Mouse (Mus musculus) heart, adult 2 months (tissue): ENCODE results near the gene Myo19. TPM values are rescaled to one million over a fixed set of nuclear protein-coding genes. Genes with fewer than 3 reads are reported as not detected.
"Not testable (repeated sequence)": the region's sequence is repeated elsewhere in the genome, so short reads cannot be mapped to it uniquely, and the experiment has no call there.

ENCODE experiments used
- DNase-seq, 2 experiments: peaks; one replicate each; pipeline ENCODE4 v3.0.0; 2021
- H3K27ac ChIP-seq: fragments of 200-600 bp; 2 replicates; pipeline ENCODE4 v1.8.1; 2022
- H3K27me3 ChIP-seq: fragments of 200-500 bp; 2 replicates; pipeline ENCODE4 v1.6.1; 2012; ENCODE audit warnings: mild to moderate bottlenecking, low read length, inconsistent platforms, mixed read lengths; ENCODE audit not compliant: control insufficient read depth, insufficient read depth
- H3K36me3 ChIP-seq: fragments of 200-500 bp; 2 replicates; pipeline ENCODE4 v1.6.1; 2012; ENCODE audit warnings: low read length, inconsistent platforms; ENCODE audit not compliant: control insufficient read depth, insufficient read depth
- H3K4me1 ChIP-seq: fragments of 200-500 bp; 2 replicates; pipeline ENCODE4 v1.6.1; 2011; ENCODE audit warnings: low read length; ENCODE audit not compliant: control insufficient read depth, insufficient read depth
- H3K4me3 ChIP-seq: fragments of 200-600 bp; 2 replicates; pipeline ENCODE4 v1.8.1; 2022
- H3K79me2 ChIP-seq: fragments of 200-500 bp; replicated peaks from 2 replicates; pipeline ENCODE4 v1.6.1; 2012; ENCODE audit warnings: mild to moderate bottlenecking, inconsistent platforms, low read length, moderate library complexity, mixed read lengths; ENCODE audit not compliant: control insufficient read depth, insufficient read depth
- H3K9ac ChIP-seq: fragments of 200-500 bp; 2 replicates; pipeline ENCODE4 v1.6.1; 2012; ENCODE audit warnings: low read depth, mild to moderate bottlenecking, control low read depth, inconsistent platforms, low read length, mixed read lengths
- CTCF ChIP-seq: fragments of 200-600 bp; IDR thresholded peaks from 2 replicates; pipeline ENCODE4 v1.8.1; 2022; ENCODE audit warnings: antibody characterized with exemption, mild to moderate bottlenecking, moderate library complexity
- EP300 ChIP-seq: fragments of 200-500 bp; IDR thresholded peaks from 2 replicates; pipeline ENCODE4 v1.6.1; 2011; ENCODE audit warnings: low read depth, low read length, control low read depth; ENCODE audit not compliant: insufficient read depth
- POLR2A ChIP-seq: fragments of 200-500 bp; IDR thresholded peaks from 2 replicates; pipeline ENCODE4 v1.6.1; 2011; ENCODE audit warnings: mild to moderate bottlenecking, low read depth, low read length, control low read depth; ENCODE audit not compliant: insufficient read depth
- WGBS: fragments of 180-500 bp; shearing (Covaris S2); methylation state at CpG from one replicate; pipeline ENCODE4 v1.1.7; 2018; 5-methylcytosine and 5-hydroxymethylcytosine counted together
- intact Hi-C: fragments of 180-260 bp; cut with DNase I; formaldehyde crosslinking; loops from one replicate; pipeline ENCODE4 v1.15.1; 2025
- polyA plus RNA-seq: library from polyadenylated mRNA; depleted of rRNA; stranded (reverse); fragments of >200 nt; gene quantifications from 2 replicates; pipeline ENCODE4 v1.2.3, GENCODE M21; 2012
- total RNA-seq, 2 experiments: library from RNA; stranded (reverse); gene quantifications; 2 replicates each; pipeline ENCODE4 v1.2.3; 2021

The Myo19 gene
- total and polyA plus RNA-seq, 3 experiments: 5.7 to 7.5 (median 5.9) TPM

- peaks cover 5% of the 10 kb centered on the region for H3K4me1 ChIP-seq
- H3K36me3 ChIP-seq: peaks cover 19% of the 10 kb centered on the region
- no peaks in the 10 kb centered on the region for H3K27me3 ChIP-seq
- H3K27ac ChIP-seq: peak overlapping the region; percentile 100
- DNase-seq: no peak
- intact Hi-C loops: loop anchor here (1.0 to 5.0 kb wide), 2 partner anchors 9 to 359 kb away; partner anchors contain the start of genes Aatf, Myo19 and Pigw
- H3K9ac ChIP-seq: peak overlapping the region; percentile 93
- peak overlapping the region; percentile 71 for H3K4me3 ChIP-seq
- no peak for TF ChIP-seq POLR2A
- TF ChIP-seq EP300: no peak
- no peak for TF ChIP-seq CTCF
- WGBS: under 1% methylated on average over 10 of the region's 10 CpGs
- H3K79me2 ChIP-seq: peaks cover 1% of the 10 kb centered on the region; the same call in 1 of the 2 replicates
These were observed 8.9 kb upstream of the Myo19 start for GRCm38 (mm10) chr11:84871046-84871445.

GRCm38 (mm10) chr11:84871548-84872069 lies 8.3 kb upstream of the Myo19 start:
- Histone ChIP-seq H3K4me1 (peaks cover 3% of the 10 kb centered on the region), H3K4me3 (peak overlapping the region; percentile 71), H3K9ac (peak overlapping the region; percentile 93), H3K27ac (peak overlapping the region; percentile 100), H3K27me3 (no peaks in the 10 kb centered on the region), H3K79me2 (peaks cover 1% of the 10 kb centered on the region; the same call in 1 of the 2 replicates), H3K36me3 (peaks cover 19% of the 10 kb centered on the region)
- no peak for DNase-seq
- no peak for TF ChIP-seq POLR2A
- no peak for TF ChIP-seq CTCF
- TF ChIP-seq EP300: no peak
- intact Hi-C loops: loop anchor here (1.0 to 5.0 kb wide), 2 partner anchors 9 to 359 kb away; partner anchors contain the start of genes Aatf, Myo19 and Pigw
- 54% methylated on average over 4 of the region's 4 CpGs for WGBS

GRCm38 (mm10) chr11:84873042-84873833 lies 6.7 kb upstream of the Myo19 start:
- no peak overlapping the region for H3K4me3 ChIP-seq
- H3K9ac ChIP-seq: no peak overlapping the region
- H3K27ac ChIP-seq: no peak overlapping the region
- H3K36me3 ChIP-seq: peaks cover 9% of the 10 kb centered on the region
- intact Hi-C loops: loop anchor here (5.0 kb wide), 1 partner anchor 361 kb away; the partner anchor contains the start of gene Aatf
- no peaks in the 10 kb centered on the region for H3K79me2 ChIP-seq
- TF ChIP-seq CTCF (peak; percentile 25; the same call in 1 of the 2 replicates), EP300 (no peak), POLR2A (no peak)
- 91% methylated on average over 1 of the region's 1 CpGs for WGBS
- no peak for DNase-seq
- no peaks in the 10 kb centered on the region for H3K27me3 ChIP-seq
- no peaks in the 10 kb centered on the region; the same call in 1 of the 2 replicates for H3K4me1 ChIP-seq

- intact Hi-C loops, H3K27me3 ChIP-seq, H3K9ac ChIP-seq, H3K36me3 ChIP-seq, H3K79me2 ChIP-seq, H3K27ac ChIP-seq, H3K4me3 ChIP-seq, DNase-seq, H3K4me1 ChIP-seq: not testable (repeated sequence)
- 62% methylated on average over 1 of the region's 1 CpGs for WGBS
These were observed 3.9 kb upstream of the Myo19 start for GRCm38 (mm10) chr11:84876020-84876419.

- peak overlapping the region; percentile 97 for H3K4me3 ChIP-seq
- peaks cover 4% of the 10 kb centered on the region; the same call in 1 of the 2 replicates for H3K4me1 ChIP-seq
- TF ChIP-seq POLR2A: no peak
- TF ChIP-seq CTCF: no peak
- no peak for TF ChIP-seq EP300
- peak overlapping the region; percentile 90 for H3K27ac ChIP-seq
- H3K27me3 ChIP-seq: no peaks in the 10 kb centered on the region
- no peaks in the 10 kb centered on the region; the same call in 1 of the 2 replicates for H3K79me2 ChIP-seq
- 19% methylated on average over 7 of the region's 7 CpGs for WGBS
- no peaks in the 10 kb centered on the region for H3K36me3 ChIP-seq
- no peak for DNase-seq
- H3K9ac ChIP-seq: peak overlapping the region; percentile 81
- intact Hi-C loops: no loop called here
These were observed 759 bp upstream of the Myo19 start for GRCm38 (mm10) chr11:84879007-84879771.
